Mouse (Mus musculus) ES-E14 (cell line): ENCODE measurements around the gene Hnrnpa1.

Experiments used
- CHD2 ChIP-seq: IDR thresholded peaks from 2 replicates; pipeline ENCODE4 v1.6.1; 2014; ENCODE audit warnings: mild to moderate bottlenecking, low read depth, low read length, inconsistent platforms
- HCFC1 ChIP-seq: IDR thresholded peaks from 2 replicates; pipeline ENCODE4 v1.6.1; 2012; ENCODE audit warnings: low read length, inconsistent platforms, borderline replicate concordance; ENCODE audit not compliant: insufficient read depth
- MAFK ChIP-seq: IDR thresholded peaks from 2 replicates; pipeline ENCODE4 v1.6.1; 2014; ENCODE audit warnings: mild to moderate bottlenecking, low read depth, low read length, inconsistent platforms; ENCODE audit not compliant: insufficient read depth
- ZC3H11A ChIP-seq: IDR thresholded peaks from 2 replicates; pipeline ENCODE4 v1.6.1; 2012; ENCODE audit warnings: low read depth, mild to moderate bottlenecking, inconsistent platforms, low read length, borderline replicate concordance
- ZNF384 ChIP-seq: IDR thresholded peaks from 2 replicates; pipeline ENCODE4 v1.6.1; 2012; ENCODE audit warnings: low read depth, low read length, inconsistent platforms

DNA sequence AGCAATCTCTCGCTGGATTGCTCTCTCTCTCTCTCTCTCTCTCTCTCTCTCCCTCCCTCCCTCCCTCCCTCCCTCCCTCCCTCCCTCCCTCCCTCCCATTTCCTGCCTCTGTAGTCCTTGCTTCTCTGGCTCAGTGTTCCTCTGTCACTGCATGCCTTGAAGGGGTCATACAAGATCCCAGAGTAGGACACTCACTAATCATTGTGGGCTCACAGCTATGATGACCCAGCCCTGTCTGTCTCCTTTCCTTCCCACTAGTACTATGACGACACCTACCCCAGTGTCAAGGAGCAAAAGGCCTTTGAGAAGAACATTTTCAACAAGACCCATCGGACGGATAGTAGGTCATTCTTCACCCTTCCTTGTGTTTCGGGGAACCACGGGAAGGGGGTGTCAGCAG lies 50.2 kb downstream of the Hnrnpa1 start:
- TF ChIP-seq CHD2 (no peak), ZC3H11A (no peak), HCFC1 (no peak), MAFK (no peak), ZNF384 (no peak)
